ENCODE assay signal across 30 mouse cellular contexts in the genomic region with DNA sequence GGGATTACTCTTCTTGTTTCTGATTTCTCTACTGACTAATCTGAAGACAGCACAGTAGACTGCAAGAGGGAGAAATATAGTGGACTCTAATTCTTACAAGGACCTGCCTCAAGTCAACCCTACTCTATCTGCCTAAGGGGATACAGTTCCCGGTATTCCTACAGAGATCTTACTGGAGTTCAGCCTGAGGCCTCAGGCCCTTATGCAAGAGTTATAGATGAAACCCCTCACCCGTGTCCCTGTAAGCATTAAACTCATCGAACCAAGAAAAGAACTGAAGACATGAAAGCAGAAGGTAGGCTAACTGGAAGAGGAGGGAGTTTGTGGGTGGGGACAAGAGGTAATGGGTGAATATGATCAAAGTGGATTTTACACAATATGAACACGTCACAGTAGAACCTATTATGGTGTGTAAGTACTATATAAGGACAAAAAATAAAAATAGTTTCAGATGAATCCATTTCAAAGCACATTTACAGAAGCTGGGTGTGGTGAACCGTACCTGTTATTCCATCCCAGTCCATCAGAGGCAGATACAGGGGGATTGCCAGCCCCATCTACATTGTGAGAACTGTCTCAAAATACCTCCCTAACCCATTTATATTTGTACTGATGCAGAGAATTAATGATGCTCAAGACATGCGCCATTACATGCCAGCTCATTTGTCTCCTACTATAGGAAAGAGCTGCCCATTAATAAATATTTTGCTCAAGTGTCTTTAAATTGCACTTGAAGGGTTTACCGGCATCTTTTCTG. TPM values are rescaled to one million over a fixed set of nuclear protein-coding genes. Genes with fewer than 3 reads are reported as not detected.
"Had no signal": no experiment of that assay in that cellular context is flagged by ENCODE, and none has a peak within 500 bp of the region (broad histone marks: within the 10 kb centered on the region; RNA-seq: fewer than 3 reads in every experiment).

No protein-coding gene starts in this region.

- DNase-seq: forebrain, postnatal 0 days; gastrocnemius, postnatal 14 days; gastrocnemius, postnatal 36 days; heart, adult 11 months; heart, adult 2 months; heart, postnatal 14 days; heart, postnatal 36 days; kidney, adult 11 months; kidney, adult 2 months; kidney, postnatal 14 days; layer of hippocampus, adult 9-11 months; layer of hippocampus, postnatal 36 days; left cerebral cortex, postnatal 4 days had no signal

- H3K9ac ChIP-seq: forebrain, embryonic 15.5 days; forebrain, postnatal 0 days; heart, embryonic 13.5 days; heart, embryonic 15.5 days; hindbrain, embryonic 13.5 days; limb, embryonic 13.5 days; limb, embryonic 15.5 days; liver, embryonic 12.5 days; liver, embryonic 14.5 days had no signal

- H3K4me1 ChIP-seq: forebrain, embryonic 15.5 days; liver, embryonic 12.5 days had no signal

- H3K27me3 ChIP-seq: forebrain, embryonic 15.5 days; heart, embryonic 13.5 days; heart, embryonic 15.5 days; hindbrain, embryonic 13.5 days; limb, embryonic 13.5 days; limb, embryonic 15.5 days; liver, embryonic 12.5 days had no signal

- H3K9me3 ChIP-seq: forebrain, embryonic 15.5 days; heart, embryonic 13.5 days; heart, embryonic 15.5 days; hindbrain, embryonic 13.5 days; limb, embryonic 13.5 days; limb, embryonic 15.5 days; liver, embryonic 12.5 days had no signal

- H3K27ac ChIP-seq: forebrain, embryonic 15.5 days; heart, adult 2 months; heart, embryonic 13.5 days; heart, embryonic 15.5 days; hindbrain, embryonic 13.5 days; hindbrain, postnatal 0 days; limb, embryonic 13.5 days; limb, embryonic 15.5 days; liver, embryonic 12.5 days; liver, embryonic 14.5 days had no signal

- H3K4me3 ChIP-seq: forebrain, embryonic 15.5 days; heart, adult 2 months; heart, embryonic 13.5 days; heart, embryonic 15.5 days; hindbrain, embryonic 13.5 days; limb, embryonic 13.5 days; limb, embryonic 15.5 days; liver, embryonic 12.5 days had no signal

- ATAC-seq: forebrain, embryonic 15.5 days; forebrain, postnatal 0 days; hindbrain, postnatal 0 days; intestine, embryonic 16.5 days; liver, embryonic 12.5 days had no signal

- H3K4me2 ChIP-seq: forebrain, embryonic 15.5 days; heart, embryonic 11.5 days; heart, embryonic 13.5 days; heart, embryonic 15.5 days; hindbrain, embryonic 13.5 days; limb, embryonic 13.5 days; limb, embryonic 15.5 days; liver, embryonic 12.5 days had no signal

- H3K36me3 ChIP-seq: forebrain, embryonic 15.5 days; heart, embryonic 13.5 days; heart, embryonic 15.5 days; hindbrain, embryonic 13.5 days; limb, embryonic 13.5 days; limb, embryonic 15.5 days; liver, embryonic 12.5 days had no signal

RNA-seq across cellular contexts. Expression of a gene that starts 17.1 kb away (rescaled TPM):
- polyA plus RNA-seq: forebrain, embryonic 15.5 days; heart, embryonic 11.5 days; heart, embryonic 13.5 days; heart, embryonic 15.5 days; heart, postnatal 0 days; hindbrain, embryonic 11.5 days; hindbrain, embryonic 13.5 days; intestine, embryonic 14.5 days; intestine, embryonic 16.5 days; kidney, adult 2 months; large intestine, adult 2 months; limb, embryonic 11.5 days; limb, embryonic 13.5 days; limb, embryonic 15.5 days; liver, adult 2 months; liver, embryonic 12.5 days; liver, embryonic 14.5 days had no signal
